ENCODE assay signal across 12 mouse cellular contexts in the genomic region with DNA sequence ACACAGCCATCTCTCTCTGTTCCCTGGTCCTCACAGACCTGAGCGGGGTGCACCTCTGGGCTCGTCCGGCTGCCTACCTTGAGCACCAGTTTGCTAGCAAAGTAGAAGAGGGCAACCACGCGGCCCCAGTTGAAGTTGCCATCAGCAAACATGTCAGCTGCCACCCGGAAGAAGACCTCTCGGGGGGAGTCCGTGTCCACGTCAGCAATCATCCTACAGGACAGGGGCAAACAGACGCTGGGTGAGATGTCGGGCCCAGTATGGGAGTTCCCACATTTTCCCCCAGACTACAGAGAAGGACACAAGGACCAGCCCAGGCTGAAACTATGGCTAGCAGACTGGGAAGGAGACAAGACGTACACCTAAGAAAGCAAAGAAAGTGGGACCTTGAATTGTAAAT. TPM values are rescaled to one million over a fixed set of nuclear protein-coding genes. Genes with fewer than 3 reads are reported as not detected.
A peak's percentile ranks its signal among the peaks of the same experiment; 100 is the strongest.
DNase-seq lines count a peak whose midpoint lies in the region; ATAC-seq lines count a peak whose summit lies in the region.
"Had no signal": no experiment of that assay in that cellular context is flagged by ENCODE, and none has a peak within 500 bp of the region (broad histone marks: within the 10 kb centered on the region; RNA-seq: fewer than 3 reads in every experiment).

No protein-coding gene starts in this region.

- WGBS in kidney, embryonic 16.5 days = 97% methylated on average over 12 of the region's 12 CpGs
- WGBS in embryonic facial prominence, embryonic 11.5 days = 93% methylated on average over 12 of the region's 12 CpGs
- WGBS in intestine, embryonic 14.5 days = 95% methylated on average over 12 of the region's 12 CpGs
- 96% methylated on average over 12 of the region's 12 CpGs for WGBS in midbrain, embryonic 13.5 days

- H3K36me3 ChIP-seq in kidney, embryonic 16.5 days (ENCODE audit: insufficient read depth, low read length) = peaks cover 18% of the 10 kb centered on the region
- H3K36me3 ChIP-seq in embryonic facial prominence, embryonic 11.5 days (replicated peaks; ENCODE audit: control insufficient read depth, insufficient read depth, low read depth, low read length) = peaks cover 4% of the 10 kb centered on the region
- H3K36me3 ChIP-seq in intestine, embryonic 14.5 days (ENCODE audit: control insufficient read depth, insufficient read depth, low read length) = peaks cover 29% of the 10 kb centered on the region
- peaks cover 35% of the 10 kb centered on the region for H3K36me3 ChIP-seq in midbrain, embryonic 13.5 days

- H3K4me2 ChIP-seq in kidney, embryonic 16.5 days (replicated peaks; ENCODE audit: low read depth, low read length) = no peak overlapping the region
- H3K4me2 ChIP-seq in embryonic facial prominence, embryonic 11.5 days (ENCODE audit: low read depth, low read length) = no peak overlapping the region
- no peak overlapping the region for H3K4me2 ChIP-seq in intestine, embryonic 14.5 days (ENCODE audit: low read length)
- H3K4me2 ChIP-seq in midbrain, embryonic 13.5 days (replicated peaks) = peak overlapping the region; percentile 88

- H3K9ac ChIP-seq in kidney, embryonic 16.5 days (replicated peaks; ENCODE audit: low read length) = no peak overlapping the region; the same call in 1 of the 2 replicates
- H3K9ac ChIP-seq in embryonic facial prominence, embryonic 11.5 days (replicated peaks; ENCODE audit: low read length) = 0 out of 2 replicates have a peak overlapping the region, but pooled peaks have one; percentile 84
- no peak overlapping the region for H3K9ac ChIP-seq in intestine, embryonic 14.5 days (ENCODE audit: low read length)
- H3K9ac ChIP-seq in midbrain, embryonic 13.5 days (replicated peaks) = peak overlapping the region; percentile 91; the same call in 1 of the 2 replicates

- no peaks in the 10 kb centered on the region for H3K27me3 ChIP-seq in kidney, embryonic 16.5 days (ENCODE audit: insufficient read depth, low read length)
- no peaks in the 10 kb centered on the region for H3K27me3 ChIP-seq in embryonic facial prominence, embryonic 11.5 days (ENCODE audit: control insufficient read depth, insufficient read depth, low read length)
- no peaks in the 10 kb centered on the region for H3K27me3 ChIP-seq in intestine, embryonic 14.5 days (replicated peaks; ENCODE audit: control insufficient read depth, insufficient read depth, low read length)
- H3K27me3 ChIP-seq in midbrain, embryonic 13.5 days = no peaks in the 10 kb centered on the region

- 0 out of 2 replicates have a peak overlapping the region, but pooled peaks have one; percentile 92 for H3K4me3 ChIP-seq in kidney, embryonic 16.5 days (ENCODE audit: low read length)
- H3K4me3 ChIP-seq in embryonic facial prominence, embryonic 11.5 days (ENCODE audit: low read depth, low read length) = no peak overlapping the region
- 0 out of 2 replicates have a peak overlapping the region, but pooled peaks have one; percentile 76 for H3K4me3 ChIP-seq in intestine, embryonic 14.5 days (ENCODE audit: low read depth, low read length)
- H3K4me3 ChIP-seq in midbrain, embryonic 13.5 days (replicated peaks) = peak overlapping the region; percentile 87; the same call in 1 of the 2 replicates

- no peak overlapping the region for H3K27ac ChIP-seq in kidney, embryonic 16.5 days (ENCODE audit: low read length)
- no peak overlapping the region for H3K27ac ChIP-seq in embryonic facial prominence, embryonic 11.5 days (replicated peaks; ENCODE audit: low read depth, low read length)
- H3K27ac ChIP-seq in intestine, embryonic 14.5 days (ENCODE audit: low read depth) = no peak overlapping the region
- H3K27ac ChIP-seq in midbrain, embryonic 13.5 days = no peak overlapping the region
- H3K27ac ChIP-seq: kidney, postnatal 0 days had no signal

- H3K9me3 ChIP-seq in kidney, embryonic 16.5 days (ENCODE audit: low read length) = no peaks in the 10 kb centered on the region
- no peaks in the 10 kb centered on the region for H3K9me3 ChIP-seq in embryonic facial prominence, embryonic 11.5 days (replicated peaks; ENCODE audit: control insufficient read depth, low read length)
- no peaks in the 10 kb centered on the region for H3K9me3 ChIP-seq in intestine, embryonic 14.5 days (ENCODE audit: control insufficient read depth, low read length)
- no peaks in the 10 kb centered on the region for H3K9me3 ChIP-seq in midbrain, embryonic 13.5 days

- no peak for ATAC-seq in kidney, embryonic 16.5 days (ENCODE audit: low FRiP score, low TSS enrichment)
- no peak for ATAC-seq in embryonic facial prominence, embryonic 11.5 days (replicated peaks; ENCODE audit: insufficient number of reproducible peaks, low FRiP score, low TSS enrichment, low read depth)
- ATAC-seq in intestine, embryonic 14.5 days (replicated peaks; ENCODE audit: low FRiP score, low TSS enrichment, low read depth) = no peak
- ATAC-seq in midbrain, embryonic 13.5 days = no peak

- DNase-seq in kidney, postnatal 25 days = no peak
- DNase-seq in embryonic facial prominence, embryonic 11.5 days (ENCODE audit: low spot score) = no peak
- DNase-seq in intestine, embryonic 14.5 days (ENCODE audit: low spot score) = no peak
- DNase-seq in cerebellum, postnatal 36 days = no peak
- DNase-seq in gastrocnemius, postnatal 36 days = no peak
- DNase-seq in cerebellum, postnatal 14 days = no peak
- DNase-seq: adrenal gland, postnatal 14 days; gastrocnemius, postnatal 14 days; lung, adult 18-20 months had no signal

- intact Hi-C loops in gastrocnemius, postnatal 36 days (cut with DNase I) = no loop called here

- H3K4me1 ChIP-seq in kidney, embryonic 16.5 days (ENCODE audit: insufficient read depth, low read length) = peaks cover 33% of the 10 kb centered on the region
- H3K4me1 ChIP-seq in embryonic facial prominence, embryonic 11.5 days (ENCODE audit: control insufficient read depth, insufficient read depth, low read length) = peaks cover 4% of the 10 kb centered on the region
- H3K4me1 ChIP-seq in intestine, embryonic 14.5 days (replicated peaks; ENCODE audit: control insufficient read depth, insufficient read depth, low read length) = peaks cover 34% of the 10 kb centered on the region
- H3K4me1 ChIP-seq in midbrain, embryonic 13.5 days (replicated peaks) = peaks cover 40% of the 10 kb centered on the region

RNA-seq across cellular contexts. Expression of a gene that starts 1.6 kb away (rescaled TPM):
- polyA plus RNA-seq in kidney, embryonic 16.5 days (2015; fragmentation: Nextera tagmentation; extraction: Ambion mirVana) = 172 and 182 TPM in 2 replicates
- polyA plus RNA-seq in embryonic facial prominence, embryonic 11.5 days (2014; fragmentation: Nextera tagmentation; extraction: Ambion mirVana) = 151 and 168 TPM in 2 replicates
- 134 and 139 TPM in 2 replicates for polyA plus RNA-seq in intestine, embryonic 14.5 days (2014; fragmentation: Nextera tagmentation; extraction: Ambion mirVana)
- 259 and 265 TPM in 2 replicates for polyA plus RNA-seq in midbrain, embryonic 13.5 days (2015; fragmentation: Nextera tagmentation; extraction: Ambion mirVana)
- total RNA-seq in gastrocnemius, postnatal 36 days (2021) = 10 to 100 TPM; 13.8 to 14.6 TPM

RNA-seq across cellular contexts. Expression of a gene that starts 5.4 kb away (rescaled TPM):
- 5,149 and 5,628 TPM in 2 replicates for polyA plus RNA-seq in kidney, embryonic 16.5 days (2015; fragmentation: Nextera tagmentation; extraction: Ambion mirVana)
- 4,830 and 5,123 TPM in 2 replicates for polyA plus RNA-seq in embryonic facial prominence, embryonic 11.5 days (2014; fragmentation: Nextera tagmentation; extraction: Ambion mirVana)
- 4,654 and 4,671 TPM in 2 replicates for polyA plus RNA-seq in intestine, embryonic 14.5 days (2014; fragmentation: Nextera tagmentation; extraction: Ambion mirVana)
- polyA plus RNA-seq in midbrain, embryonic 13.5 days (2015; fragmentation: Nextera tagmentation; extraction: Ambion mirVana) = 6,845 and 7,096 TPM in 2 replicates
- 100 to 1,000 TPM; 132 to 146 TPM for total RNA-seq in gastrocnemius, postnatal 36 days (2021)

RNA-seq across cellular contexts. Expression of a gene that starts 16.6 kb away (rescaled TPM):
- polyA plus RNA-seq in kidney, embryonic 16.5 days (2015; fragmentation: Nextera tagmentation; extraction: Ambion mirVana) = 0.80 and 1.1 TPM in 2 replicates
- 0.43 and 0.95 TPM in 2 replicates for polyA plus RNA-seq in embryonic facial prominence, embryonic 11.5 days (2014; fragmentation: Nextera tagmentation; extraction: Ambion mirVana)
- polyA plus RNA-seq in intestine, embryonic 14.5 days (2014; fragmentation: Nextera tagmentation; extraction: Ambion mirVana) = 1.8 and 2.3 TPM in 2 replicates
- 0.22 TPM in 1 of 2 replicates, not detected in the other for polyA plus RNA-seq in midbrain, embryonic 13.5 days (2015; fragmentation: Nextera tagmentation; extraction: Ambion mirVana)
- under 1 TPM in 1 of 2 experiments, not detected in 1; 0.39 TPM for total RNA-seq in gastrocnemius, postnatal 36 days (2021)
- total RNA-seq: gastrocnemius, postnatal 14 days had no signal

RNA-seq across cellular contexts. Expression of a gene that starts 21.5 kb away (rescaled TPM):
- not detected in 2 replicates for polyA plus RNA-seq in kidney, embryonic 16.5 days (2015; fragmentation: Nextera tagmentation; extraction: Ambion mirVana)
- not detected in 2 replicates for polyA plus RNA-seq in embryonic facial prominence, embryonic 11.5 days (2014; fragmentation: Nextera tagmentation; extraction: Ambion mirVana)
- not detected in 2 replicates for polyA plus RNA-seq in intestine, embryonic 14.5 days (2014; fragmentation: Nextera tagmentation; extraction: Ambion mirVana)
- not detected in 2 replicates for polyA plus RNA-seq in midbrain, embryonic 13.5 days (2015; fragmentation: Nextera tagmentation; extraction: Ambion mirVana)
- total RNA-seq in gastrocnemius, postnatal 36 days (2021) = 1 to 10 TPM; 6.1 to 6.6 TPM
- polyA plus RNA-seq: kidney, postnatal 0 days had no signal

RNA-seq across cellular contexts. Expression of a gene that starts 23.5 kb away (rescaled TPM):
- 2.4 and 3.3 TPM in 2 replicates for polyA plus RNA-seq in kidney, embryonic 16.5 days (2015; fragmentation: Nextera tagmentation; extraction: Ambion mirVana)
- polyA plus RNA-seq in embryonic facial prominence, embryonic 11.5 days (2014; fragmentation: Nextera tagmentation; extraction: Ambion mirVana) = 2.6 and 3.1 TPM in 2 replicates
- polyA plus RNA-seq in intestine, embryonic 14.5 days (2014; fragmentation: Nextera tagmentation; extraction: Ambion mirVana) = 2.9 and 3.5 TPM in 2 replicates
- 3.3 and 3.6 TPM in 2 replicates for polyA plus RNA-seq in midbrain, embryonic 13.5 days (2015; fragmentation: Nextera tagmentation; extraction: Ambion mirVana)
- total RNA-seq in gastrocnemius, postnatal 36 days (2021) = 10 to 100 TPM; 11.4 to 12.8 TPM

Comparison
In these comparisons a context has a peak if more than half of its experiments do, and no peak if none do; other contexts are left out.
1. H3K9ac ChIP-seq: peak in embryonic facial prominence, embryonic 11.5 days (single experiment) and midbrain, embryonic 13.5 days (single experiment); none in kidney, embryonic 16.5 days (single experiment) and intestine, embryonic 14.5 days (single experiment).